In the genomic region with DNA sequence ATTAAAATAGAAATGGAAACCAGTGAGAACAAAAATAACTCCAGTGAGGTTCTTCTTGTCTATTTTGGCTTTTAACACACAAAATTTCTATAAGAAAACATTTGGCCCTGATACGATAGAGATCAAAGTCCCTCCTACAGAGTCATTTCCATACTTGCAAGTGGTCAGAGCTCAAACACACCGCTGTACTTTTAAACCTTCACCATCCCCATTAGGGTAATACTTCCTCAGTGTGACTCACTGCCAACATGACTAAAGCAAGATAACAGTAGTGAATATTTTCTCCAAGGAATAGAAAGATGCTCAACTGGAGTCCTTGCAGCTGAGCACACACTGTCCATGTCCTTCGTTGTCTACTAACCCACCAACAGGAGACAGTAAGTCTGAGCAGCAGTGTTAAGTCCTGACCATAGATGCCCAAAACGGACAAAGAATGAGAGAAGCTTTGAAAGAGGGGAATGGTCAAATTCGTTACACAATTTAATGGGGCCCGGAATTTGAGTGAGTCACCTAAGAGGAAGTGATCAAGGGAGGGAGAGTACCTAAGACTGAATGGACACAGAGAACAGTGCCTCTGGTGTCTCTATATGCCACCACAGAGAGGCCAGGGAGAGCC, we compare ENCODE assay signal across 15 mouse cellular contexts. TPM values are rescaled to one million over a fixed set of nuclear protein-coding genes. Genes with fewer than 3 reads are reported as not detected.
DNase-seq lines count a peak whose midpoint lies in the region; ATAC-seq and TF ChIP-seq lines count a peak whose summit lies in the region.
"Had no signal": no experiment of that assay in that cellular context is flagged by ENCODE, and none has a peak within 500 bp of the region (broad histone marks: within the 10 kb centered on the region; RNA-seq: fewer than 3 reads in every experiment).

No protein-coding gene starts in this region.

- peak; percentile 80 for ATAC-seq in intestine, embryonic 16.5 days

- WGBS in kidney, adult 2 months, result 73% methylated on average over 6 of the region's 6 CpGs
- WGBS in intestine, embryonic 16.5 days, result 75% methylated on average over 6 of the region's 6 CpGs
- 87% methylated on average over 6 of the region's 6 CpGs for WGBS in limb, embryonic 10.5 days

- TF ChIP-seq POLR2A in kidney, adult 2 months (IDR thresholded peaks at IDR 0.05; ENCODE audit: low read depth, low read length), result no peak

- H3K4me2 ChIP-seq in intestine, embryonic 16.5 days (ENCODE audit: low read depth, low read length), result no peak overlapping the region
- H3K4me2 ChIP-seq: liver, embryonic 13.5 days had no signal

- TF ChIP-seq CTCF in kidney, adult 2 months (conservative IDR thresholded peaks at IDR 0.05; ENCODE audit: insufficient read depth, insufficient read length, low read depth, low read length), result no peak

- no peaks in the 10 kb centered on the region for H3K9me3 ChIP-seq in intestine, embryonic 16.5 days (ENCODE audit: control insufficient read depth, low read length)
- H3K9me3 ChIP-seq in limb, embryonic 10.5 days (replicated peaks), result no peaks in the 10 kb centered on the region
- H3K9me3 ChIP-seq: liver, embryonic 13.5 days had no signal

- DNase-seq in kidney, adult 2 months, result no peak
- no peak for DNase-seq in kidney, postnatal 14 days
- peak; percentile 55 for DNase-seq in NIH3T3 (ENCODE audit: low read depth)
- peak; percentile 75 for DNase-seq in splenic B cell, adult 2 months (ENCODE audit: low read depth, low spot score)
- no peak for DNase-seq in layer of hippocampus, adult 9-10 months (ENCODE audit: low spot score)
- no peak for DNase-seq in kidney, adult 11 months
- DNase-seq in limb, embryonic 10.5 days (ENCODE audit: low spot score), result no peak
- DNase-seq: adrenal gland, postnatal 36 days; heart, adult 11 months; heart, postnatal 14 days; kidney, adult 18-20 months; layer of hippocampus, adult 9-11 months; liver, embryonic 13.5 days had no signal

- H3K27me3 ChIP-seq in kidney, adult 2 months (replicated peaks; ENCODE audit: control insufficient read depth, insufficient read depth, low read length), result no peaks in the 10 kb centered on the region
- H3K27me3 ChIP-seq in intestine, embryonic 16.5 days (replicated peaks; ENCODE audit: control insufficient read depth, insufficient read depth, low read length), result no peaks in the 10 kb centered on the region
- no peaks in the 10 kb centered on the region for H3K27me3 ChIP-seq in splenic B cell, adult 2 months (ENCODE audit: control insufficient read depth, insufficient read depth, low read length, poor library complexity, severe bottlenecking)
- no peaks in the 10 kb centered on the region for H3K27me3 ChIP-seq in limb, embryonic 10.5 days (ENCODE audit: low read depth, poor library complexity, severe bottlenecking)
- H3K27me3 ChIP-seq: liver, embryonic 13.5 days had no signal

- no peak overlapping the region for H3K9ac ChIP-seq in intestine, embryonic 16.5 days (ENCODE audit: low read depth, low read length)
- H3K9ac ChIP-seq: liver, embryonic 13.5 days had no signal

- peaks cover 2% of the 10 kb centered on the region for H3K36me3 ChIP-seq in kidney, adult 2 months (ENCODE audit: control insufficient read depth, insufficient read depth, low read length)
- no peaks in the 10 kb centered on the region for H3K36me3 ChIP-seq in intestine, embryonic 16.5 days (ENCODE audit: control insufficient read depth, insufficient read depth, low read length)
- 0 out of 2 replicates have a peak, but pooled peaks cover 1% of the 10 kb centered on the region for H3K36me3 ChIP-seq in splenic B cell, adult 2 months (ENCODE audit: control insufficient read depth, insufficient read depth, low read length, poor library complexity, severe bottlenecking)
- no peaks in the 10 kb centered on the region for H3K36me3 ChIP-seq in limb, embryonic 10.5 days
- H3K36me3 ChIP-seq: liver, embryonic 13.5 days had no signal

- peak overlapping the region; percentile 16; the same call in 1 of the 2 replicates for H3K27ac ChIP-seq in kidney, adult 2 months (ENCODE audit: insufficient read depth, low read depth, low read length)
- 0 out of 2 replicates have a peak overlapping the region, but pooled peaks have one; percentile 0 for H3K27ac ChIP-seq in intestine, embryonic 16.5 days (ENCODE audit: low read length)
- no peak overlapping the region for H3K27ac ChIP-seq in limb, embryonic 10.5 days
- H3K27ac ChIP-seq: liver, embryonic 13.5 days had no signal

- H3K4me3 ChIP-seq in kidney, adult 2 months (ENCODE audit: insufficient read depth, low read depth, low read length), result no peak overlapping the region
- no peak overlapping the region for H3K4me3 ChIP-seq in intestine, embryonic 16.5 days (ENCODE audit: low read length)
- no peak overlapping the region for H3K4me3 ChIP-seq in limb, embryonic 10.5 days
- H3K4me3 ChIP-seq: liver, embryonic 13.5 days had no signal

- no peaks in the 10 kb centered on the region for H3K4me1 ChIP-seq in kidney, adult 2 months (ENCODE audit: control insufficient read depth, insufficient read depth, low read length)
- H3K4me1 ChIP-seq in intestine, embryonic 16.5 days (ENCODE audit: control insufficient read depth, insufficient read depth, low read length), result peaks cover 16% of the 10 kb centered on the region
- H3K4me1 ChIP-seq in limb, embryonic 10.5 days, result peaks cover 3% of the 10 kb centered on the region; the same call in 1 of the 2 replicates
- H3K4me1 ChIP-seq: liver, embryonic 13.5 days had no signal

RNA-seq across cellular contexts. Expression of gene Rassf6, which starts 28.4 kb away (rescaled TPM):
- polyA plus RNA-seq in kidney, adult 2 months (2012; rRNA removed), result 10.4 and 11.4 TPM in 2 replicates
- polyA plus RNA-seq in intestine, embryonic 16.5 days (2015; fragmentation: Nextera tagmentation; extraction: Ambion mirVana), result 37.9 and 43.5 TPM in 2 replicates
- polyA plus RNA-seq in limb, embryonic 10.5 days (2016; fragmentation: Nextera tagmentation; extraction: Ambion mirVana), result 0.41 and 0.73 TPM in 2 replicates

RNA-seq across cellular contexts. Expression of gene 5830473C10Rik, which starts 51.2 kb away (rescaled TPM):
- 1.2 and 1.3 TPM in 2 replicates for polyA plus RNA-seq in kidney, adult 2 months (2012; rRNA removed)
- 0.10 and 0.11 TPM in 2 replicates for polyA plus RNA-seq in intestine, embryonic 16.5 days (2015; fragmentation: Nextera tagmentation; extraction: Ambion mirVana)
- not detected in 2 replicates for polyA plus RNA-seq in limb, embryonic 10.5 days (2016; fragmentation: Nextera tagmentation; extraction: Ambion mirVana)
- polyA plus RNA-seq: thymus, postnatal 0 days had no signal

Comparison
In these comparisons a context has a peak if more than half of its experiments do, and no peak if none do; other contexts are left out.
1. DNase-seq: peak in NIH3T3 (single experiment) and splenic B cell, adult 2 months (single experiment); none in kidney, adult 2 months (single experiment), kidney, postnatal 14 days (single experiment), layer of hippocampus, adult 9-10 months (single experiment), kidney, adult 11 months (single experiment) and limb, embryonic 10.5 days (single experiment).